Mouse (Mus musculus): ENCODE measurements around the gene Zfp839.

DNA sequence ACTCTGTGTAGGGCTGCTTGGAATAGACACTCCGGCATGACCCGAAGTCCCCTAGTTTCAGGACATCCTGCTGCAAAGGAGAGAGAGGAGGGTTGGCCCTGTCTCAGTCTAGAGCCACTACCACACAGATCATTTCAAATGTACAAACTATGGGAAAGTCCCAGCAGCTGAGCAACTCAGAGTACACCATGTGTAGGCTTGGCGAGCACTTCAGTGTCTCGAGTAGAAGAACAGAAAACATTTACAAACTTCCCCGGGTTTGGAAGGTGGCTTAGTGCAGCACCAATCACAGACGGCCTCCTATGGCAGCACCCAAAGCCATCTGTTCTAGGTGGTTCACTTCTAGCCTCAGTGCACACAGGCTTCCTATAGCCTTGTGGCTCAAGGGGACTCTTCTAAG is 36.4 kb upstream of the Zfp839 start:
- TF ChIP-seq KAT2A (conservative IDR thresholded peaks at IDR 0.05; ENCODE audit: low read depth, low read length) (no peak), TCF12 (IDR thresholded peaks at IDR 0.05; ENCODE audit: low read depth, low read length) (no peak), POLR2A (IDR thresholded peaks at IDR 0.05; ENCODE audit: control insufficient read depth in 1 of 2, insufficient read depth in 1 of 2, low read depth in 1 of 2, low read length in 2 of 2, poor library complexity in 1 of 2) (no peak), HCFC1 (IDR thresholded peaks at IDR 0.05; ENCODE audit: low read depth, low read length) (no peak), E2F4 (IDR thresholded peaks at IDR 0.05; ENCODE audit: borderline replicate concordance, low read depth, low read length) (no peak), POLR2AphosphoS2 (IDR thresholded peaks at IDR 0.05; ENCODE audit: low read length) (no peak), USF2 (IDR thresholded peaks at IDR 0.05; ENCODE audit: borderline replicate concordance in 1 of 2, insufficient read depth in 1 of 2, low read depth in 1 of 2, low read length in 2 of 2) (no peak), ELF1 (IDR thresholded peaks at IDR 0.05; ENCODE audit: low read depth, low read length) (no peak)
